Mouse (Mus musculus) liver, embryonic 15.5 days (tissue): ENCODE data around the gene Abhd14a. TPM values are rescaled to one million over a fixed set of nuclear protein-coding genes. Genes with fewer than 3 reads are reported as not detected.
"Not testable (repeated sequence)": the region's sequence is repeated elsewhere in the genome, so short reads cannot be mapped to it uniquely, and the experiment has no call there.

Experiments
- ATAC-seq: fragments of 200-750 bp; cut with Nextera tagmentation; 2 replicates; pipeline ENCODE4 v1.8.0; 2017; ENCODE audit warnings: moderate number of reproducible peaks, mild to moderate bottlenecking, moderate library complexity; ENCODE audit not compliant: insufficient read depth
- H3K27ac ChIP-seq: fragments of 300-500 bp; sonication (generic); replicated peaks from 2 replicates; pipeline ENCODE4 v1.5.1; 2015; ENCODE audit warnings: mild to moderate bottlenecking, inconsistent platforms
- H3K27me3 ChIP-seq: fragments of 300-500 bp; sonication (generic); 2 replicates; pipeline ENCODE4 v1.6.1; 2015; ENCODE audit warnings: mild to moderate bottlenecking, inconsistent platforms
- H3K36me3 ChIP-seq: fragments of 300-500 bp; sonication (generic); replicated peaks from 2 replicates; pipeline ENCODE4 v1.6.1; 2015; ENCODE audit warnings: moderate library complexity, mild to moderate bottlenecking, inconsistent platforms
- H3K4me1 ChIP-seq: fragments of 300-500 bp; sonication (generic); replicated peaks from 2 replicates; pipeline ENCODE4 v1.6.1; 2015; ENCODE audit warnings: inconsistent platforms
- H3K4me2 ChIP-seq: fragments of 300-500 bp; sonication (generic); 2 replicates; pipeline ENCODE4 v1.6.1; 2015; ENCODE audit warnings: moderate library complexity, mild to moderate bottlenecking, inconsistent platforms
- H3K4me3 ChIP-seq: fragments of 300-500 bp; sonication (generic); replicated peaks from 2 replicates; pipeline ENCODE4 v1.5.1; 2015; ENCODE audit warnings: mild to moderate bottlenecking, inconsistent platforms
- H3K9ac ChIP-seq: fragments of 300-500 bp; sonication (generic); 2 replicates; pipeline ENCODE4 v1.6.1; 2015; ENCODE audit warnings: moderate library complexity, mild to moderate bottlenecking, inconsistent platforms
- H3K9me3 ChIP-seq: fragments of 300-500 bp; sonication (generic); replicated peaks from 2 replicates; pipeline ENCODE4 v1.6.1; 2016; ENCODE audit warnings: inconsistent platforms
- WGBS: fragments of 180-500 bp; shearing (Covaris S2); methylation state at CpG from one replicate; pipeline ENCODE4 v1.1.7; 2015; ENCODE audit warnings: mixed read lengths; ENCODE audit not compliant: insufficient replicate concordance; 5-methylcytosine and 5-hydroxymethylcytosine counted together
- polyA plus RNA-seq: library from polyadenylated mRNA; unstranded; fragments of >200 nt; fragmentation: Nextera tagmentation; extraction: Ambion mirVana; gene quantifications from 2 replicates; pipeline ENCODE4 v1.2.1, GENCODE M21; 2015

Abhd14a gene
- 20.2 and 22.0 TPM in 2 replicates for polyA plus RNA-seq

GRCm38 (mm10) chr9:106447348-106447747 is at the start of gene Abhd14a, which contains the start of gene Abhd14b:
TSS of gene Abhd14a (minus strand) at chr9:106447678.
TSS of gene Abhd14b (plus strand) at chr9:106447459.
- Histone ChIP-seq H3K36me3 (no peaks in the 10 kb centered on the region; the same call in 1 of the 2 replicates), H3K27me3 (peaks cover 17% of the 10 kb centered on the region), H3K9me3 (no peaks in the 10 kb centered on the region), H3K9ac (peak within 1 kb of the TSS; percentile 51; the same call in 1 of the 2 replicates), H3K4me2 (peak within 1 kb of the TSS; percentile 79), H3K27ac (peak within 1 kb of the TSS; percentile 73), H3K4me3 (peak within 1 kb of the TSS; percentile 59), H3K4me1 (peaks cover 57% of the 10 kb centered on the region)
- under 1% methylated on average over 24 of the region's 24 CpGs for WGBS
- peak; percentile 77 for ATAC-seq

GRCm38 (mm10) chr9:106487602-106488001 is 40.1 kb upstream of the Abhd14a start:
- 60% methylated on average over 6 of the region's 6 CpGs for WGBS
- not testable (repeated sequence) for H3K4me3 ChIP-seq, H3K27me3 ChIP-seq, H3K27ac ChIP-seq, ATAC-seq, H3K9ac ChIP-seq, H3K4me1 ChIP-seq, H3K4me2 ChIP-seq, H3K9me3 ChIP-seq
- H3K36me3 ChIP-seq: peaks cover 30% of the 10 kb centered on the region

GRCm38 (mm10) chr9:106485076-106485475 is 37.6 kb upstream of the Abhd14a start:
- WGBS: 80% methylated on average over 10 of the region's 10 CpGs
- peaks cover 51% of the 10 kb centered on the region for H3K36me3 ChIP-seq
- H3K4me3 ChIP-seq: no peak overlapping the region
- no peak overlapping the region for H3K4me2 ChIP-seq
- no peak for ATAC-seq
- H3K9me3 ChIP-seq: no peaks in the 10 kb centered on the region
- H3K27me3 ChIP-seq: no peaks in the 10 kb centered on the region
- H3K27ac ChIP-seq: no peak overlapping the region
- H3K4me1 ChIP-seq: no peaks in the 10 kb centered on the region
- no peak overlapping the region for H3K9ac ChIP-seq

GRCm38 (mm10) chr9:106483606-106484005 is 36.1 kb upstream of the Abhd14a start:
- Histone ChIP-seq H3K27ac (no peak overlapping the region), H3K9me3 (no peaks in the 10 kb centered on the region), H3K4me1 (no peaks in the 10 kb centered on the region), H3K36me3 (peaks cover 51% of the 10 kb centered on the region), H3K27me3 (no peaks in the 10 kb centered on the region), H3K4me2 (no peak overlapping the region), H3K4me3 (no peak overlapping the region), H3K9ac (no peak overlapping the region)
- ATAC-seq: no peak
- WGBS: 79% methylated on average over 17 of the region's 17 CpGs

GRCm38 (mm10) chr9:106483136-106483535 is 35.7 kb upstream of the Abhd14a start:
- H3K4me1 ChIP-seq: peaks cover 2% of the 10 kb centered on the region
- no peak overlapping the region for H3K4me2 ChIP-seq
- no peaks in the 10 kb centered on the region for H3K9me3 ChIP-seq
- H3K4me3 ChIP-seq: no peak overlapping the region
- H3K27me3 ChIP-seq: no peaks in the 10 kb centered on the region
- WGBS: 81% methylated on average over 10 of the region's 10 CpGs
- peaks cover 51% of the 10 kb centered on the region for H3K36me3 ChIP-seq
- no peak for ATAC-seq
- no peak overlapping the region for H3K9ac ChIP-seq
- H3K27ac ChIP-seq: no peak overlapping the region

- Histone ChIP-seq H3K4me2 (no peak overlapping the region), H3K36me3 (peaks cover 51% of the 10 kb centered on the region), H3K27me3 (no peaks in the 10 kb centered on the region), H3K9me3 (no peaks in the 10 kb centered on the region), H3K9ac (no peak overlapping the region), H3K27ac (no peak overlapping the region), H3K4me1 (peaks cover 7% of the 10 kb centered on the region), H3K4me3 (no peak overlapping the region)
- WGBS: 72% methylated on average over 17 of the region's 17 CpGs
- no peak for ATAC-seq
Measured at GRCm38 (mm10) chr9:106482578-106483115, 35.2 kb upstream of the Abhd14a start.

GRCm38 (mm10) chr9:106481676-106482075 is 34.2 kb upstream of the Abhd14a start:
- whole genome bisulfite sequencing: 76% methylated on average over 13 of the region's 13 CpGs
- ATAC-seq: no peak
- H3K27me3 ChIP-seq: no peaks in the 10 kb centered on the region

GRCm38 (mm10) chr9:106481075-106481474 is 33.6 kb upstream of the Abhd14a start:
- ATAC-seq: no peak

More at GRCm38 (mm10) chr9:106481676-106482075, 34.2 kb upstream of the Abhd14a start:
- H3K4me3 ChIP-seq: no peak overlapping the region
- no peak overlapping the region for H3K9ac ChIP-seq
- no peak overlapping the region for H3K4me2 ChIP-seq
- peaks cover 51% of the 10 kb centered on the region for H3K36me3 ChIP-seq
- H3K9me3 ChIP-seq: no peaks in the 10 kb centered on the region
- H3K4me1 ChIP-seq: peaks cover 14% of the 10 kb centered on the region
- H3K27ac ChIP-seq: no peak overlapping the region

GRCm38 (mm10) chr9:106480541-106480940 is 33.1 kb upstream of the Abhd14a start:
- Histone ChIP-seq H3K27ac (no peak overlapping the region), H3K9me3 (no peaks in the 10 kb centered on the region), H3K36me3 (peaks cover 47% of the 10 kb centered on the region), H3K4me3 (no peak overlapping the region), H3K9ac (no peak overlapping the region), H3K27me3 (no peaks in the 10 kb centered on the region), H3K4me1 (peaks cover 25% of the 10 kb centered on the region), H3K4me2 (no peak overlapping the region)
- 74% methylated on average over 7 of the region's 7 CpGs for WGBS
- no peak for ATAC-seq

More at GRCm38 (mm10) chr9:106481075-106481474, 33.6 kb upstream of the Abhd14a start:
- H3K9me3 ChIP-seq: no peaks in the 10 kb centered on the region
- no peak overlapping the region for H3K27ac ChIP-seq
- no peak overlapping the region for H3K9ac ChIP-seq
- H3K36me3 ChIP-seq: peaks cover 49% of the 10 kb centered on the region
- WGBS: 69% methylated on average over 15 of the region's 15 CpGs
- no peak overlapping the region for H3K4me2 ChIP-seq
- peaks cover 20% of the 10 kb centered on the region for H3K4me1 ChIP-seq
- H3K27me3 ChIP-seq: no peaks in the 10 kb centered on the region
- H3K4me3 ChIP-seq: no peak overlapping the region

GRCm38 (mm10) chr9:106478101-106478500 is 30.6 kb upstream of the Abhd14a start:
- Histone ChIP-seq H3K4me3 (peak overlapping the region; percentile 68), H3K36me3 (peaks cover 25% of the 10 kb centered on the region), H3K9me3 (no peaks in the 10 kb centered on the region), H3K27me3 (no peaks in the 10 kb centered on the region), H3K27ac (no peak overlapping the region), H3K4me2 (peak overlapping the region; percentile 96), H3K9ac (peak overlapping the region; percentile 47), H3K4me1 (peaks cover 43% of the 10 kb centered on the region)
- ATAC-seq: no peak
- 64% methylated on average over 9 of the region's 9 CpGs for WGBS

GRCm38 (mm10) chr9:106477649-106478048 is 30.2 kb upstream of the Abhd14a start:
- Histone ChIP-seq H3K9me3 (no peaks in the 10 kb centered on the region), H3K9ac (peak overlapping the region; percentile 47), H3K36me3 (peaks cover 21% of the 10 kb centered on the region), H3K4me3 (peak overlapping the region; percentile 68), H3K27me3 (no peaks in the 10 kb centered on the region), H3K4me1 (peaks cover 43% of the 10 kb centered on the region), H3K27ac (peak overlapping the region; percentile 6; the same call in 1 of the 2 replicates), H3K4me2 (peak overlapping the region; percentile 96)
- 1% methylated on average over 16 of the region's 16 CpGs for WGBS
- no peak for ATAC-seq
